Mouse (Mus musculus): ENCODE measurements around the gene Rfx6. TPM values are rescaled to one million over a fixed set of nuclear protein-coding genes. Genes with fewer than 3 reads are reported as not detected.

Gene Rfx6
- polyA plus RNA-seq (2014; fragmentation: Nextera tagmentation; extraction: Ambion mirVana): not detected in 2 replicates

DNA sequence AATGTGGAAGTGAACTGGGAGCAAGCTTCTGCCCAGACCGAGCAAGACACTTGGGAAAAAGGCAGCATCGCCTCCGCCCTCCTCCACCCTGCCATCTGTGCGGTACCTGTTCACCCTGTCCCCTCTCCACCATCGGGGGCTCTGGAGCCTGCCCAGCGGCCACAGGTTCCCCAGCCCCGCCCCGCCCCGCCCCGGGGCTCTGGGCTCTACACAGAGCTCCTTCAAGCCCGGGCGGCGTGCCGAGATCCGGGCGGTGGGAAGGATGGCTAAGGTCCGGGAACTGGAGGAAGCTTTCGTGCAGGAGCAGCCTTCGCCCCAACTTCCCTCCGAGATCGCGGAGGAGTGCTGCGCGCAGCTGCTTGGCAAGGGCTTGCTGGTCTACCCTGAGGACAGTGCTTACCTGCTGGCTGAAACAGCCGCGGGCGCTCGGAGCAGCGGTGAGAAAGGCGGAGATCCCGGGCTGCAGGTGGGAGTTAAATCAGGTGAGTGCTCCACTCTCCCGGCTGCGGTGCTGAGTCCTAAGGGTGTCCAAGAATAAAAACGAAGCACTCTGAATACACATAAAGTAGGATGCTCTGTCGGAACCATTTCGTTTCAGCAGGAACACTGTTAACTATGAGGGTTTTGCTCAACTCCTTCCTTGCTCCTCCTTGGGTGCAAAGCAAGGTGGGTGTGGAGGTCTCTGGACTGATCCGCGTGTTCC, at the start of gene Rfx6:
Gene Rfx6, plus strand, starts transcription at position 209 of the 703 bp plus-strand sequence.
- Histone ChIP-seq H3K4me1 (replicated peaks; ENCODE audit: control insufficient read depth, insufficient read depth, low read length) (no peaks in the 10 kb centered on the region), H3K4me3 (ENCODE audit: low read depth, low read length) (peak within 1 kb of the TSS; percentile 41), H3K27me3 (ENCODE audit: control insufficient read depth, insufficient read depth, low read length) (peaks cover 22% of the 10 kb centered on the region), H3K4me2 (replicated peaks; ENCODE audit: low read depth, low read length) (peak within 1 kb of the TSS; percentile 83), H3K36me3 (ENCODE audit: control insufficient read depth, insufficient read depth, low read length) (no peaks in the 10 kb centered on the region), H3K9ac (ENCODE audit: low read depth, low read length) (no peak within 1 kb of the TSS; the same call in 1 of the 2 replicates), H3K9me3 (ENCODE audit: control insufficient read depth, low read length) (no peaks in the 10 kb centered on the region), H3K27ac (ENCODE audit: low read depth, low read length) (no peak within 1 kb of the TSS)
- ATAC-seq (ENCODE audit: low FRiP score) (peak; percentile 75), DNase-seq (ENCODE audit: low spot score) (peak; percentile 57)
- WGBS: 2% methylated on average over 35 of the region's 38 CpGs

GRCm38 (mm10) chr10:51631411-51632136, 46.0 kb upstream of the Rfx6 start, which contains the start of gene Gprc6a:
TSS of gene Gprc6a (minus strand) at chr10:51631461.
- no peak for ATAC-seq (ENCODE audit: low FRiP score)
- no peak within 1 kb of the TSS for H3K4me3 ChIP-seq (ENCODE audit: low read depth, low read length)
- no peaks in the 10 kb centered on the region for H3K4me1 ChIP-seq (replicated peaks; ENCODE audit: control insufficient read depth, insufficient read depth, low read length)
- no peak within 1 kb of the TSS for H3K9ac ChIP-seq (ENCODE audit: low read depth, low read length)
- H3K9me3 ChIP-seq (ENCODE audit: control insufficient read depth, low read length): no peaks in the 10 kb centered on the region
- no peak within 1 kb of the TSS for H3K4me2 ChIP-seq (replicated peaks; ENCODE audit: low read depth, low read length)
- H3K27ac ChIP-seq (ENCODE audit: low read depth, low read length): no peak within 1 kb of the TSS
- 89% methylated on average over 8 of the region's 8 CpGs for WGBS
- H3K36me3 ChIP-seq (ENCODE audit: control insufficient read depth, insufficient read depth, low read length): no peaks in the 10 kb centered on the region
- no peaks in the 10 kb centered on the region for H3K27me3 ChIP-seq (ENCODE audit: control insufficient read depth, insufficient read depth, low read length)
- no peak for DNase-seq (ENCODE audit: low spot score)

- Histone ChIP-seq H3K27ac (ENCODE audit: low read depth, low read length) (no peak overlapping the region), H3K4me3 (ENCODE audit: low read depth, low read length) (no peak overlapping the region), H3K4me1 (replicated peaks; ENCODE audit: control insufficient read depth, insufficient read depth, low read length) (no peaks in the 10 kb centered on the region), H3K9ac (ENCODE audit: low read depth, low read length) (no peak overlapping the region), H3K36me3 (ENCODE audit: control insufficient read depth, insufficient read depth, low read length) (no peaks in the 10 kb centered on the region), H3K9me3 (ENCODE audit: control insufficient read depth, low read length) (no peaks in the 10 kb centered on the region), H3K27me3 (ENCODE audit: control insufficient read depth, insufficient read depth, low read length) (no peaks in the 10 kb centered on the region), H3K4me2 (replicated peaks; ENCODE audit: low read depth, low read length) (no peak overlapping the region)
- ATAC-seq (ENCODE audit: low FRiP score) (no peak), DNase-seq (ENCODE audit: low spot score) (no peak)
- 75% methylated on average over 3 of the region's 3 CpGs for WGBS
These were observed 27.9 kb upstream of the Rfx6 start for GRCm38 (mm10) chr10:51649506-51650221.

GRCm38 (mm10) chr10:51657324-51657723, 20.2 kb upstream of the Rfx6 start:
- Histone ChIP-seq H3K4me3 (ENCODE audit: low read depth, low read length) (no peak overlapping the region), H3K4me2 (replicated peaks; ENCODE audit: low read depth, low read length) (no peak overlapping the region), H3K27ac (ENCODE audit: low read depth, low read length) (no peak overlapping the region), H3K9me3 (ENCODE audit: control insufficient read depth, low read length) (no peaks in the 10 kb centered on the region), H3K9ac (ENCODE audit: low read depth, low read length) (no peak overlapping the region), H3K4me1 (replicated peaks; ENCODE audit: control insufficient read depth, insufficient read depth, low read length) (no peaks in the 10 kb centered on the region), H3K27me3 (ENCODE audit: control insufficient read depth, insufficient read depth, low read length) (no peaks in the 10 kb centered on the region), H3K36me3 (ENCODE audit: control insufficient read depth, insufficient read depth, low read length) (no peaks in the 10 kb centered on the region)
- no peak for ATAC-seq (ENCODE audit: low FRiP score)
- WGBS: 76% methylated on average over 1 of the region's 1 CpGs
- no peak for DNase-seq (ENCODE audit: low spot score)

DNA sequence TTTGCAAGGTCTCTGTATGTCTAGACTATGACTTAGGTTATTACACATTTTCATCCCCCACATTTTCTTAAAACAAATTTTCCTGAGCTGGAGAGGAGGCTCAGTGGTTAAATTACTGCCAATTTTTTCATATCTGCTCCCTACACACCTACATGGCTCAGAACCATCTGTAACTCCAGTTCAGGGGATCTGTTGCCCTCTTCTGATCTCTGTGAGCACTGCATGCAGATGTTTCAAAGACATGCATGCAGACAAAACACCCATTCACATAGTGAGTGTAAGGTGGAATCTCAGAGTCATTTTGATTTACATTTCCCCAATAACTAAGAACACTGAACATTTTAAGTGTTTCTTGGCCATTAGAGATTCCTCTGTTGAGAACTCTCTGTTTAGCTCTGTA, 8.2 kb upstream of the Rfx6 start:
- Histone ChIP-seq H3K27ac (ENCODE audit: low read depth, low read length) (no peak overlapping the region), H3K36me3 (ENCODE audit: control insufficient read depth, insufficient read depth, low read length) (no peaks in the 10 kb centered on the region), H3K4me1 (replicated peaks; ENCODE audit: control insufficient read depth, insufficient read depth, low read length) (no peaks in the 10 kb centered on the region), H3K27me3 (ENCODE audit: control insufficient read depth, insufficient read depth, low read length) (no peaks in the 10 kb centered on the region), H3K9me3 (ENCODE audit: control insufficient read depth, low read length) (no peaks in the 10 kb centered on the region), H3K4me2 (replicated peaks; ENCODE audit: low read depth, low read length) (no peak overlapping the region), H3K9ac (ENCODE audit: low read depth, low read length) (no peak overlapping the region), H3K4me3 (ENCODE audit: low read depth, low read length) (no peak overlapping the region)
- ATAC-seq (ENCODE audit: low FRiP score) (no peak), DNase-seq (ENCODE audit: low spot score) (no peak)

GRCm38 (mm10) chr10:51671583-51671982, 6.0 kb upstream of the Rfx6 start:
- Histone ChIP-seq H3K36me3 (ENCODE audit: control insufficient read depth, insufficient read depth, low read length) (no peaks in the 10 kb centered on the region), H3K9ac (ENCODE audit: low read depth, low read length) (no peak overlapping the region), H3K27me3 (ENCODE audit: control insufficient read depth, insufficient read depth, low read length) (peaks cover 4% of the 10 kb centered on the region), H3K4me2 (replicated peaks; ENCODE audit: low read depth, low read length) (no peak overlapping the region), H3K4me1 (replicated peaks; ENCODE audit: control insufficient read depth, insufficient read depth, low read length) (no peaks in the 10 kb centered on the region), H3K9me3 (ENCODE audit: control insufficient read depth, low read length) (no peaks in the 10 kb centered on the region), H3K4me3 (ENCODE audit: low read depth, low read length) (no peak overlapping the region), H3K27ac (ENCODE audit: low read depth, low read length) (no peak overlapping the region)
- DNase-seq (ENCODE audit: low spot score): no peak
- ATAC-seq (ENCODE audit: low FRiP score): peak; percentile 17; the same call in 1 of the 2 replicates
- 91% methylated on average over 4 of the region's 4 CpGs for WGBS

DNA sequence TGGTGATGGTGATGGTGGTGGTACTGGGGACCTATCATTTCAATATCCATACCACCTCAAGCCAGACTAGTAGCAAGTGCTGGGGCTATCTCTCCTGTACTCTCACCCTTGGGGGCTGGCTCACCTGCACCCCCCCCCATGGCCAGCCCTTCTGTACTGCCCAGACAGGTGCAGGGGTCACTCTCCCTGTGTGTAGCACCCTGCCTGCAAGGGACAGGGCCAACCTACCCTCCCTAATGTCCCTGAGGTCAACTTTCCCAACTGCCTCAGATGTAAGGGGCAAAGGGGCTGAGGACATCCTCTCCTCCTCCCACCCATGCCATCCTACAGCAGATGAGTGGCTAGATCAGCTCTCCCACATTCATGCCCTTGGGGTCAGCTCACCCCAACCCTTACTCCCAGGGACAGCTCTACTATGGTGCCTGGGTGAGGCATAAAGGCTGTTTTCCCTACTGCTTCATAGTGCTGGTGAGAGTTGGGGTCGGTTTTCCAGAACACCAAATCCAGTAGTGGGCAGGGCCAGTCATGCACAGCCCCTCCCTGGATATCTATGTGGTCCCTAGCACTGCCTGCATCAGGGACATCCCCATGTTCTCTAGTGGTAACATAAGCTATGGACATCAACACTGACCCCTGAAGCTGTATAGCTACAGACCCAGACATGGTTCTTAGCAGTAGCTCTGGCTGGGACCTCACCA, 5.3 kb upstream of the Rfx6 start:
- no peaks in the 10 kb centered on the region for H3K9me3 ChIP-seq (ENCODE audit: control insufficient read depth, low read length)
- 38% methylated on average over 1 of the region's 1 CpGs for WGBS
- ATAC-seq (ENCODE audit: low FRiP score): peak; percentile 47
- no peak for DNase-seq (ENCODE audit: low spot score)
- H3K27ac ChIP-seq (ENCODE audit: low read depth, low read length): no peak overlapping the region
- no peaks in the 10 kb centered on the region for H3K36me3 ChIP-seq (ENCODE audit: control insufficient read depth, insufficient read depth, low read length)
- H3K4me1 ChIP-seq (replicated peaks; ENCODE audit: control insufficient read depth, insufficient read depth, low read length): no peaks in the 10 kb centered on the region
- H3K27me3 ChIP-seq (ENCODE audit: control insufficient read depth, insufficient read depth, low read length): peaks cover 9% of the 10 kb centered on the region
- no peak overlapping the region for H3K4me2 ChIP-seq (replicated peaks; ENCODE audit: low read depth, low read length)
- no peak overlapping the region for H3K9ac ChIP-seq (ENCODE audit: low read depth, low read length)
- H3K4me3 ChIP-seq (ENCODE audit: low read depth, low read length): no peak overlapping the region

- no peaks in the 10 kb centered on the region for H3K36me3 ChIP-seq (ENCODE audit: control insufficient read depth, insufficient read depth, low read length)
- H3K9ac ChIP-seq (ENCODE audit: low read depth, low read length): no peak overlapping the region
- peak; percentile 26; the same call in 1 of the 2 replicates for ATAC-seq (ENCODE audit: low FRiP score)
- no peak overlapping the region for H3K27ac ChIP-seq (ENCODE audit: low read depth, low read length)
- H3K4me2 ChIP-seq (replicated peaks; ENCODE audit: low read depth, low read length): peak overlapping the region; percentile 83
- no peak for DNase-seq (ENCODE audit: low spot score)
- H3K4me3 ChIP-seq (ENCODE audit: low read depth, low read length): peak overlapping the region; percentile 41
- H3K4me1 ChIP-seq (replicated peaks; ENCODE audit: control insufficient read depth, insufficient read depth, low read length): no peaks in the 10 kb centered on the region
- peaks cover 22% of the 10 kb centered on the region for H3K27me3 ChIP-seq (ENCODE audit: control insufficient read depth, insufficient read depth, low read length)
- H3K9me3 ChIP-seq (ENCODE audit: control insufficient read depth, low read length): no peaks in the 10 kb centered on the region
- WGBS: 5% methylated on average over 10 of the region's 10 CpGs
These were observed 689 bp downstream of the Rfx6 start for GRCm38 (mm10) chr10:51678251-51678639.

Data from hindbrain, embryonic 11.5 days (tissue).